Mouse (Mus musculus): ENCODE results near the gene Pphln1.

DNA sequence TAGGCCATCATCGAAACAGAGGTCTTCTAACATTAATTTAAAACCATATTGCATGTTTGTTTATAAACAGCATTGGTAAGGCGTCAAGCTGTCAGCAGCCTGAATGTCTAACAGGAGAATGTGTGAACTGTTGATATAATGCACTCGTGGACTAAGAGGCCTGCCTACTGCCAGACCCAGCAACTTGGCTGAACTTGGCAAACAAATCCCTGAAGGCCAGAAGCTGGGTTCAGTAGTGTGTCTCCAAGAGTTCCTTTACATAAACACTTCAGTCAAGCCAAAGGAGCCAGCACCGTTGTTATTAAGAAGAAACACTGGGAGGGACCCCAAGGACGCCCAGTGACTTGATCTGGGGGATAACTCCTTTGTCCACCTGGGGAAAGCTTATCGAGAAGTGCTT lies 18.1 kb downstream of the Pphln1 start:
- TF ChIP-seq CTCF (IDR thresholded peaks at IDR 0.05; ENCODE audit: low read depth) (no peak), EP300 (IDR thresholded peaks at IDR 0.05; ENCODE audit: low read depth) (no peak)
